Mouse (Mus musculus) embryo, embryonic 10 days (tissue): ENCODE measurements at regions not wholly inside any gene's neighbourhood (a gene's known extent, or its start where the extent isn't known, plus 50 kb on each side); places are given as distances from the start of the nearest gene placed in this dataset.

ENCODE experiments used
- DNase-seq: peaks from one replicate; pipeline ENCODE4 v3.0.0-alpha.2; 2015; ENCODE audit warnings: low spot score

DNA sequence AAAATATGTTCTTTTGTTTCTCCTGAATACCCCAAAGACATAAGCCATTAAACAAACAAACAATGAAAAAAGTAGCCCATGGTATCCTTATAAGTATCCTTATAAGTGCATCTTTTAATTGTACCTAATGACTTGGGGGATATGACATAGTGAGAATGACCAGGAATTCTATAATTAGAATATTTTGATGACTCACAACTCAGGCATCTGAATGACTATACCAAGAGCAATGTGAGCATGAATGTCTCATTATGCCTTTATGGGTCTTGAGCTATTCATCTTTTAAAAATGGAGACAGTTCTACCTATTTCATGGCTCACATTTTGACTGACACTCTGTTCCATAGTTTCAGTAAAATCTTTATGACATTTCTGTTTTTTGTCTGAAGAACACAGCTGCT, 423.3 kb downstream of the Kcna4 start:
- no peak for DNase-seq

DNA sequence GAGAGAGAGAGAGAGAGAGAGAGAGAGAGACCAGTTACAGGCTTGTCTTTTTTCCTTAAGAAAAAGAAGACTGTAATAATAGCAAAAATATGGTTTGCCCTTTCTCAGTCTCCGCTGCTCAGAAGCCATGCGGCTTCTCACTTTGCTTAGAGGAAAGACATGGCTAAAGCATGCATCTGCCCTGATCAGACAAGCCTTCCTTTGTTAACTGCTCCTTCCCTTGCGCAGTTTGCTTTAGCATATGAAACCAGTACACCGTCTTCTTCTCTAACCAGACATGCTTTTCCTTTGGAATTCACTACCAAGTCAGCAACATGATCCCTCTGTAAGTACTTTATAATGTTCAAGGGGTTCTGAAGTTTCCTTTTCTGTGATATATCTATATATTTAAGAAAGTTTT, 439.0 kb downstream of the Kcna4 start:
- DNase-seq: peak; percentile 6

DNA sequence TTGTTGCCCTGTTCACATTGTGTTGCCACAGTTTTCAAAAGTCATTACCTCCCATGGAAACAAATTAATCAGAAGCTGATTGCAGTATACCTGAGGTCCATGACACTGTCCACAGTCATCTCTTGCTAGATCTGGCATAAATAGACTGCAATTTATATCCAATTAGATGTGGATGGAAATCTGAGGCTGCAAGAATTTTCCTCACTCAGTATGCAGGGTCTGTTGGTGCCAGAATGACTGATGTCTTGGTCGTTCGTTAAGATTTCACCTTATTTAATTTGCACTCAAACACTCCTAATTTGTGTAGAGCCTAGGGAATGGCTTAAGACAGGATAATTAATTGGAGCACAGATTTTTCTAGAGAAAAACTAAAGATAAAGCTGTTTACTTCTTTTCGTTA, 443.9 kb downstream of the Kcna4 start:
- DNase-seq: no peak

DNA sequence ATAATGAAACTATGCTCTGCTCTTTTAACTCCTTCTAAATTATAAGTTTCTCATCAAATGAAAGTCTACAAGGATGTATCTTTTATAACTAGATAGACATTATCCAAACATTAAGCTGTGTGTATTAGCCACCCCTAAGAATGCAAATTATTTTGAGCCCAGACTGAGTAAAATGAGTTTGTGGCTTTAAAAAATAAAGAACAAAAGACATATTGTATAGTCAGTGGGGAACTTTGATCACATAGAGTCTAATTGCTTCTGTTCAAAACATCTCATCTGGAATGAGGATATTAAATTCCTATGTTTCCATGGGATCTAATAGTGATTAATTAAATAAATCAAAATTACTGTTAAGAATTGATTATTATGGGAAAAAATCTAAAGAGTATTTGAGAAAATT, 444.3 kb downstream of the Kcna4 start:
- no peak for DNase-seq
